Mouse (Mus musculus) myocyte (in vitro differentiated cells): ENCODE measurements at regions not wholly inside any gene's neighbourhood (a gene's known extent, or its start where the extent isn't known, plus 50 kb on each side); places are given as distances from the start of the nearest gene placed in this dataset.

Source experiments
- CEBPB ChIP-seq: IDR thresholded peaks from 2 replicates; pipeline ENCODE4 v1.6.1; 2011; ENCODE audit warnings: mild to moderate bottlenecking, moderate library complexity; ENCODE audit not compliant: poor library complexity, insufficient read depth, severe bottlenecking
- E2F4 ChIP-seq: IDR thresholded peaks from one replicate; pipeline ENCODE4 v1.6.1; 2011; ENCODE audit warnings: mild to moderate bottlenecking, control low read depth, moderate library complexity; ENCODE audit not compliant: insufficient read depth
- MAX ChIP-seq: IDR thresholded peaks from one replicate; pipeline ENCODE4 v1.6.1; 2011; ENCODE audit warnings: low read depth, mild to moderate bottlenecking, control low read depth
- MYOD1 ChIP-seq, 3 experiments: IDR thresholded peaks; one replicate each; pipeline ENCODE4 v1.6.1; 2011; ENCODE audit warnings: control low read depth in 2 of 3, low read depth in 2 of 3, mild to moderate bottlenecking in 2 of 3, moderate library complexity in 1 of 3; ENCODE audit not compliant: insufficient read length in 2 of 3, control insufficient read depth in 1 of 3
- MYOG ChIP-seq, 3 experiments: IDR thresholded peaks; one replicate each; pipeline ENCODE4 v1.6.1; 2011; ENCODE audit warnings: control low read depth in 2 of 3, low read depth in 2 of 3, mild to moderate bottlenecking in 2 of 3; ENCODE audit not compliant: insufficient read length in 2 of 3, control insufficient read depth in 1 of 3, insufficient read depth in 1 of 3
- POLR2A ChIP-seq: IDR thresholded peaks from one replicate; pipeline ENCODE4 v1.6.1; 2011; ENCODE audit warnings: low read depth, mild to moderate bottlenecking, control low read depth, moderate library complexity; ENCODE audit not compliant: insufficient read length
- POLR2AphosphoS2 ChIP-seq: IDR thresholded peaks from one replicate; pipeline ENCODE4 v1.6.1; 2011; ENCODE audit warnings: low read depth, control low read depth; ENCODE audit not compliant: insufficient read length
- REST ChIP-seq: IDR thresholded peaks from one replicate; pipeline ENCODE4 v1.6.1; 2011; ENCODE audit warnings: mild to moderate bottlenecking, control low read depth, moderate library complexity; ENCODE audit not compliant: insufficient read depth, insufficient read length
- SRF ChIP-seq: IDR thresholded peaks from one replicate; pipeline ENCODE4 v1.6.1; 2011; ENCODE audit warnings: low read depth; ENCODE audit not compliant: control insufficient read depth, insufficient read length
- TCF12 ChIP-seq: IDR thresholded peaks from one replicate; pipeline ENCODE4 v1.6.1; 2011; ENCODE audit warnings: mild to moderate bottlenecking, control low read depth; ENCODE audit not compliant: poor library complexity, insufficient read depth, severe bottlenecking
- TCF3 ChIP-seq: IDR thresholded peaks from one replicate; pipeline ENCODE4 v1.6.1; 2011; ENCODE audit warnings: low read depth, control low read depth; ENCODE audit not compliant: insufficient read length
- USF1 ChIP-seq: IDR thresholded peaks from one replicate; pipeline ENCODE4 v1.6.1; 2011; ENCODE audit warnings: low read depth, mild to moderate bottlenecking, control low read depth, moderate library complexity

DNA sequence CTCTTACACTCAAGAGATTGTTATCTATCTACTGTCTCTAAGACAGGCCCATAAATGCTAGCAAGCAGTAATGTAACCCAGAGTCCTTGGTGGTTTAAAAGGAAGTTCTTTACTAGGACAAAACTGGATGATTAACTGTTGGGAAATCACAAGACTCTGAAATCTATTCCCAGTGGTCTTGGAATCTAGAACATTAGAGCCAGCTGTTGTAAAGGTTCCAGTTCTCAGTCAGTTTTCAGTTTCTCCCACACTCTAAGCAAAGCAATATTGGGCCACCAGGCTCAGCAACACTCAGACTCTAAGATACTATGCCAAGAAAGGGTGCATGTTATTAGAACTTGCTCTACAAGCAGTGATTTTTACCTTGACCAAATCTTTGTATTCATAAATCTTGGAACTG, 686.6 kb downstream of the Cypt12 start:
- no peak for TF ChIP-seq USF1
- no peak for TF ChIP-seq POLR2A
- no peak for TF ChIP-seq MAX
- no peak for TF ChIP-seq POLR2AphosphoS2
- no peak for TF ChIP-seq TCF12
- TF ChIP-seq MYOG (IDR thresholded peaks at IDR 0.05; ENCODE audit: control insufficient read depth in 1 of 3, insufficient read depth in 1 of 3, insufficient read length in 2 of 3, low read depth in 2 of 3): no peak
- TF ChIP-seq E2F4: no peak
- TF ChIP-seq MYOD1 (IDR thresholded peaks at IDR 0.05; ENCODE audit: control insufficient read depth in 1 of 3, insufficient read length in 2 of 3, low read depth in 2 of 3): no peak
- TF ChIP-seq REST: no peak
- no peak for TF ChIP-seq TCF3
- TF ChIP-seq CEBPB: no peak
- no peak for TF ChIP-seq SRF
